Mouse (Mus musculus): Measurements from ENCODE around the gene Dstyk.

DNA sequence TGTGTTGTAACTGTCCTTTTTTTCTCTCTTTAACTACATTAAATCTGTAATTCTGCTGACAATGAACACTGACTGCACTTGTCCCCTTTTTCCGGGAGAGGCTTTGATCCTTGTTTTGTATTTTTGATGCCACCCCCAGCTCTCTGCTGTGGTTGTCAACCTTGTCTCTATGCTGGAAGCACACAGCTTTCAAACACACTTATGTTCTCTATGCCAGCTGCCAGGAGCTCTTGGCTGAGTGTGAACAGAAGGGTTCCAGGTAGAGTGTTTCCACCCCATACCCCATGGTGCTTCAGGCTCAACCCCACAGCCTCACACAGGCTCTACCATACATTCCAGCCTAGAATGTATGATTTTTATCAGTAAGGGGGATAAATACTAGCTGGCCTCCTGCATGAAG lies 57.1 kb downstream of the Dstyk start:
- no peak for TF ChIP-seq USF1 (IDR thresholded peaks at IDR 0.05; ENCODE audit: low read depth)
- no peak for TF ChIP-seq POLR2A (IDR thresholded peaks at IDR 0.05; ENCODE audit: insufficient read length, low read depth)
- TF ChIP-seq TCF12 (IDR thresholded peaks at IDR 0.05; ENCODE audit: insufficient read depth, poor library complexity, severe bottlenecking), result no peak
- TF ChIP-seq MAX (IDR thresholded peaks at IDR 0.05; ENCODE audit: low read depth), result no peak
- TF ChIP-seq MYOD1 (IDR thresholded peaks at IDR 0.05; ENCODE audit: control insufficient read depth in 1 of 3, insufficient read length in 2 of 3, low read depth in 2 of 3), result no peak
- no peak for TF ChIP-seq E2F4 (IDR thresholded peaks at IDR 0.05; ENCODE audit: insufficient read depth)
- no peak for TF ChIP-seq POLR2AphosphoS2 (IDR thresholded peaks at IDR 0.05; ENCODE audit: insufficient read length, low read depth)
- no peak for TF ChIP-seq CEBPB (IDR thresholded peaks at IDR 0.05; ENCODE audit: insufficient read depth, poor library complexity, severe bottlenecking)
- no peak for TF ChIP-seq SRF (IDR thresholded peaks at IDR 0.05; ENCODE audit: control insufficient read depth, insufficient read length, low read depth)
- no peak for TF ChIP-seq TCF3 (IDR thresholded peaks at IDR 0.05; ENCODE audit: insufficient read length, low read depth)
- TF ChIP-seq REST (IDR thresholded peaks at IDR 0.05; ENCODE audit: insufficient read depth, insufficient read length), result no peak

Data from myocyte (in vitro differentiated cells).